Mouse (Mus musculus) midbrain, embryonic 13.5 days (tissue): ENCODE results near the gene Ssr3. TPM values are rescaled to one million over a fixed set of nuclear protein-coding genes. Genes with fewer than 3 reads are reported as not detected.
A peak's percentile ranks its signal among the peaks of the same experiment; 100 is the strongest.

Source experiments
- ATAC-seq: fragments of 200-750 bp; cut with Nextera tagmentation; 2 replicates; pipeline ENCODE4 v1.8.0; 2017; ENCODE audit warnings: mild to moderate bottlenecking, moderate TSS enrichment, moderate library complexity
- H3K27ac ChIP-seq: fragments of 300-500 bp; sonication (generic); 2 replicates; pipeline ENCODE4 v1.5.1; 2015; ENCODE audit warnings: inconsistent platforms, mild to moderate bottlenecking, moderate library complexity
- H3K27me3 ChIP-seq: fragments of 300-500 bp; sonication (generic); 2 replicates; pipeline ENCODE4 v1.6.1; 2015; ENCODE audit warnings: mild to moderate bottlenecking, inconsistent platforms
- H3K36me3 ChIP-seq: fragments of 300-500 bp; sonication (generic); 2 replicates; pipeline ENCODE4 v1.6.1; 2015; ENCODE audit warnings: mild to moderate bottlenecking, inconsistent platforms
- H3K4me1 ChIP-seq: fragments of 300-500 bp; sonication (generic); replicated peaks from 2 replicates; pipeline ENCODE4 v1.6.1; 2015; ENCODE audit warnings: inconsistent platforms
- H3K4me2 ChIP-seq: fragments of 300-500 bp; sonication (generic); replicated peaks from 2 replicates; pipeline ENCODE4 v1.6.1; 2015; ENCODE audit warnings: moderate library complexity, mild to moderate bottlenecking, inconsistent platforms
- H3K4me3 ChIP-seq: fragments of 300-500 bp; sonication (generic); replicated peaks from 2 replicates; pipeline ENCODE4 v1.5.1; 2015; ENCODE audit warnings: mild to moderate bottlenecking, inconsistent platforms
- H3K9ac ChIP-seq: fragments of 300-500 bp; sonication (generic); replicated peaks from 2 replicates; pipeline ENCODE4 v1.6.1; 2015; ENCODE audit warnings: mild to moderate bottlenecking, inconsistent platforms
- H3K9me3 ChIP-seq: fragments of 300-500 bp; sonication (generic); 2 replicates; pipeline ENCODE4 v1.6.1; 2016; ENCODE audit warnings: mild to moderate bottlenecking, inconsistent platforms
- WGBS: fragments of 180-500 bp; shearing (Covaris S2); methylation state at CpG from one replicate; pipeline ENCODE4 v1.1.7; 2015; 5-methylcytosine and 5-hydroxymethylcytosine counted together
- polyA plus RNA-seq: library from polyadenylated mRNA; unstranded; fragments of >200 nt; fragmentation: Nextera tagmentation; extraction: Ambion mirVana; gene quantifications from 2 replicates; pipeline ENCODE4 v1.2.1, GENCODE M21; 2015

The Ssr3 gene
- polyA plus RNA-seq: 171 and 177 TPM in 2 replicates

GRCm38 (mm10) chr3:65392421-65392817, at the start of gene Ssr3:
Gene Ssr3 (minus strand): TSS chr3:65392623.
- Histone ChIP-seq H3K4me1 (peaks cover 18% of the 10 kb centered on the region), H3K4me3 (peak within 1 kb of the TSS; percentile 89), H3K4me2 (peak within 1 kb of the TSS; percentile 74), H3K9ac (peak within 1 kb of the TSS; percentile 90), H3K36me3 (peaks cover 19% of the 10 kb centered on the region), H3K27me3 (no peaks in the 10 kb centered on the region), H3K9me3 (no peaks in the 10 kb centered on the region), H3K27ac (peak within 1 kb of the TSS; percentile 86)
- ATAC-seq: peak; percentile 100
- under 1% methylated on average over 36 of the region's 36 CpGs for WGBS

DNA sequence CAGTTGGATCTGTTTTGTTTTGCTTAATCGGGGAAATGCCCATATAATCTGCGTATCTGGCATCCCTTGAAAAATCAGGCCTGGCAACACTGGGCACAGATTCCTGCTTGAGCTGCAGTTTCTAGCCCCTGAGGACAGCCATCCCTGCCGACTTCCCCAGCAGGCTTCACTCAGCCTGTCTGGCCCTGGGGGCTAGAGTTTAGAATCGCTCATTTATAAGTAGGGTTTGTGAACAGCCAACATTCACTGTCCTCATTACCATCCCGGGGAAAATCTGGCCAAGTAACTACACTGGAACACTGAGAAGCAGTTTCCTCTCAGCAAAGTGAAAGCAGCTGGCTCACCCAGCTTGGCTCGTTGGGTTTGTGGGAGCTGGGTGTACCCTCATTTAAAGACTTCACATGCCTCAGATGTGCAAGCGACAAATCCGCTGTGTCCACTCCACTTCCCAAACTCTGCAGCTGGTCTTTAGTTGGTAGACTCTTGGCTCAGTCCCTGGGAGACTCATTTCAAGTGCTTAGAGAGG, 49.2 kb upstream of the Ssr3 start:
- Histone ChIP-seq H3K27ac (peak overlapping the region; percentile 65), H3K4me1 (peaks cover 14% of the 10 kb centered on the region), H3K9me3 (no peaks in the 10 kb centered on the region), H3K9ac (no peak overlapping the region), H3K36me3 (no peaks in the 10 kb centered on the region), H3K4me3 (no peak overlapping the region), H3K27me3 (no peaks in the 10 kb centered on the region), H3K4me2 (peak overlapping the region; percentile 17; the same call in 1 of the 2 replicates)
- ATAC-seq: peak; percentile 57
- 40% methylated on average over 8 of the region's 8 CpGs for WGBS

GRCm38 (mm10) chr3:65438511-65439228, 46.2 kb upstream of the Ssr3 start:
- ATAC-seq: no peak
- H3K4me2 ChIP-seq: no peak overlapping the region
- H3K36me3 ChIP-seq: no peaks in the 10 kb centered on the region
- no peak overlapping the region for H3K4me3 ChIP-seq
- no peak overlapping the region for H3K9ac ChIP-seq
- WGBS: 90% methylated on average over 7 of the region's 7 CpGs
- no peaks in the 10 kb centered on the region; the same call in 1 of the 2 replicates for H3K9me3 ChIP-seq
- H3K27ac ChIP-seq: no peak overlapping the region
- no peaks in the 10 kb centered on the region for H3K27me3 ChIP-seq
- H3K4me1 ChIP-seq: peaks cover 14% of the 10 kb centered on the region

DNA sequence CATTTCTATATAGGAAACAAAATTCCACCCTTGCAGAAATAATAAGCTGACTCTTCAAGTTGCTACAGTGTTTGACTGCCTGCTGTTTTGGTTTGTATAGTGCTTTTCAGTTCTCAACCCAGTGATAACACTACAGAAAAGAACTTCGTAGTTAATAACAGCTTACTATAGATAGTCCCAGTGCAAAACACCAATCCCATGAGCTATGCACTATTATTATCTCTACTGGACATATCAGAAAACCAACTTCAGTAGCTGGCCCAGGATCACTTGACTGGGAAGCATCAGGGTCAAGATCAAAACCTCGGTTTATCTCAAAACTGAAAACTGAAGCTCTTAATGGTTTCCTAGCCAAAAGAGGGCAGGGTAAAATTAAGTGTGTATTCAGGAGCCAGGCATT, 43.4 kb upstream of the Ssr3 start:
- H3K4me2 ChIP-seq: no peak overlapping the region
- no peaks in the 10 kb centered on the region; the same call in 1 of the 2 replicates for H3K9me3 ChIP-seq
- 73% methylated on average over 2 of the region's 2 CpGs for WGBS
- peaks cover 3% of the 10 kb centered on the region; the same call in 1 of the 2 replicates for H3K4me1 ChIP-seq
- H3K4me3 ChIP-seq: no peak overlapping the region
- no peaks in the 10 kb centered on the region for H3K36me3 ChIP-seq
- H3K27ac ChIP-seq: no peak overlapping the region
- no peak overlapping the region for H3K9ac ChIP-seq
- no peaks in the 10 kb centered on the region for H3K27me3 ChIP-seq
- no peak for ATAC-seq

DNA sequence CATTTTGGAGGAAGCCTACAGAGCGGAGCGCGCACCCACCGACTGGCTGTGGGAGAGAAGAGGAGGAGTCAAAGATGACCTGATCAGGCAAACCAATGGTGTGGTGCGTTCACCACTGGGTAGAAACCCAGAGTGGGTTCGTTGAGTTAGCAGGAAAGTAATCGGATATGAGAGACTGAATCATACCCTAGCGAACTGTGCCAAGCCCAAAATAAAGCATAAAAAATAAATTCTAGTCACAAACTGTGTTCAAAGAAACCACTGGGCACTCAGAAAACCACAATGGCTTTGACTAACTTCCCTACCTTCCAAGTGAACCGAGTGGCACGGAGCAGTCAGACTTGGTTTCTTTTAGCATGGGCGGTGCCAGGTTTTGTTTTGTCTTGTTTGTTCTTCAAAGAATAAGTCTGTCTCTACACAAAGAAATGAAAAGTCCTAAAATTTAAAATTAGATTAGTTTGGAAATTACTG, 42.7 kb upstream of the Ssr3 start:
- no peak overlapping the region for H3K4me2 ChIP-seq
- H3K9me3 ChIP-seq: no peaks in the 10 kb centered on the region; the same call in 1 of the 2 replicates
- no peaks in the 10 kb centered on the region for H3K4me1 ChIP-seq
- 87% methylated on average over 11 of the region's 11 CpGs for WGBS
- no peak overlapping the region for H3K9ac ChIP-seq
- no peak overlapping the region for H3K27ac ChIP-seq
- no peak for ATAC-seq
- H3K4me3 ChIP-seq: no peak overlapping the region
- H3K27me3 ChIP-seq: no peaks in the 10 kb centered on the region
- H3K36me3 ChIP-seq: no peaks in the 10 kb centered on the region

- H3K4me1 ChIP-seq: no peaks in the 10 kb centered on the region
- no peak overlapping the region for H3K9ac ChIP-seq
- no peaks in the 10 kb centered on the region for H3K36me3 ChIP-seq
- no peak overlapping the region for H3K27ac ChIP-seq
- H3K9me3 ChIP-seq: no peaks in the 10 kb centered on the region; the same call in 1 of the 2 replicates
- ATAC-seq: no peak
- H3K4me2 ChIP-seq: no peak overlapping the region
- H3K27me3 ChIP-seq: no peaks in the 10 kb centered on the region
- WGBS: 91% methylated on average over 5 of the region's 5 CpGs
- H3K4me3 ChIP-seq: no peak overlapping the region
Observed at GRCm38 (mm10) chr3:65432236-65432635, 39.8 kb upstream of the Ssr3 start.

- no peak overlapping the region for H3K4me3 ChIP-seq
- no peak overlapping the region for H3K9ac ChIP-seq
- H3K27me3 ChIP-seq: no peaks in the 10 kb centered on the region
- no peak overlapping the region for H3K4me2 ChIP-seq
- no peaks in the 10 kb centered on the region for H3K4me1 ChIP-seq
- no peaks in the 10 kb centered on the region for H3K9me3 ChIP-seq
- H3K36me3 ChIP-seq: no peaks in the 10 kb centered on the region
- H3K27ac ChIP-seq: no peak overlapping the region
- no peak for ATAC-seq
- 88% methylated on average over 3 of the region's 3 CpGs for WGBS
Observed at GRCm38 (mm10) chr3:65419706-65420105, 27.3 kb upstream of the Ssr3 start.

DNA sequence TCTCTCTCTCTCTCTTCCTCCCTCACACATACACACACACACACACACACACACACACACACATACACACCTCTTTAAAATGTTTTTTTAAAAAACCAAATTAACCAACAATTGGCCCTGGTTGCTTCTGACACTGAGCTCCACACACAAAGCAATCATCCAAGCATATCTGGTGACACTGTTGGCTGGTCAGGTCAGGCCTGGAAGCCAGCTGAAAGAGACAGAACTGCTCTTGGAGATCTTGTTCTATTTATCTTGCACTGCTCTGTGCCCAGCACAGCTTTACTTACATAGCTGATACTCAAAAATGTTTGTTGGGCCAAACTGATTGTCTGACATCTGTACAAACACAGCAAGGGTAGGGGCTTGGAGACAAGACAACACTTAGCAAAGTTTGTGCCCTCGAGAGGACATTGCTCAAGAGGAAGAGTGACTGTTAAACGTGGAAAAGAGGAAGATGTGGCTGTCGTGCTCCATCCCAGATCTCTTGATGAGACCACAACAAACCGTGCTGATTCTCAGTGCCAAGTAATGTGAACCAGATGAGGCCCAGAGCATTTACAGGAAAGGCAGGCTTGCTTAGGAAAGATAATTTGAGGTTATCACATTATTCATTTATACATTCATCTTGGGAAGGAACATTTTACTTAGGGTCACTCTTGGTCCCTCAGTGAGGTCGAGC, 25.6 kb upstream of the Ssr3 start:
- Histone ChIP-seq H3K4me3 (no peak overlapping the region), H3K4me1 (no peaks in the 10 kb centered on the region), H3K9me3 (no peaks in the 10 kb centered on the region), H3K4me2 (no peak overlapping the region), H3K36me3 (no peaks in the 10 kb centered on the region), H3K27ac (no peak overlapping the region), H3K9ac (no peak overlapping the region), H3K27me3 (no peaks in the 10 kb centered on the region)
- no peak for ATAC-seq
- WGBS: 84% methylated on average over 5 of the region's 5 CpGs

GRCm38 (mm10) chr3:65416571-65416970, 24.1 kb upstream of the Ssr3 start:
- Histone ChIP-seq H3K9ac (no peak overlapping the region), H3K27ac (no peak overlapping the region), H3K4me2 (no peak overlapping the region), H3K4me1 (no peaks in the 10 kb centered on the region), H3K27me3 (no peaks in the 10 kb centered on the region), H3K4me3 (no peak overlapping the region), H3K36me3 (no peaks in the 10 kb centered on the region), H3K9me3 (no peaks in the 10 kb centered on the region)
- ATAC-seq: no peak

GRCm38 (mm10) chr3:65407891-65408290, 15.5 kb upstream of the Ssr3 start:
- Histone ChIP-seq H3K4me2 (no peak overlapping the region), H3K9ac (no peak overlapping the region), H3K27me3 (no peaks in the 10 kb centered on the region), H3K27ac (no peak overlapping the region), H3K9me3 (no peaks in the 10 kb centered on the region), H3K36me3 (no peaks in the 10 kb centered on the region), H3K4me3 (no peak overlapping the region), H3K4me1 (no peaks in the 10 kb centered on the region)
- no peak for ATAC-seq

DNA sequence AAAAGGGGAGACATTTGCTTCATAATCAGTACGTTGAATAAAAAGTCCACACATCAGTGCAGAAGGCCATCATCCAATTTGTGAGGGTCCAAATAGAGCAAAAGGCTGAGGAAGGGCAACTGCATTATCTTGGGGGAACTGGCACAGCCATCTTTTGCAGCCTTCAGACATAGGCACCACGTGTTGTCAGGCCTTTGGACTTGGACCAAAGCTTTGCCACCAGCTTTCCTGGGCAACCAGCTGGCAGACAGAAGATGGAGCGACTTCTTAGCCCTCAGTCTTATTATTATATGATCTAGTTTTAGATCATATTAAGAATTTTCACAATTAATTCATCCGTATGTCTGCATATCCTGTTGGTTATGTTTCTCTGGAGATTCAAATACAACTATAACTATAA, 13.4 kb upstream of the Ssr3 start:
- H3K27ac ChIP-seq: no peak overlapping the region
- WGBS: 82% methylated on average over 4 of the region's 4 CpGs
- H3K4me3 ChIP-seq: no peak overlapping the region
- no peak overlapping the region for H3K9ac ChIP-seq
- ATAC-seq: no peak
- H3K4me2 ChIP-seq: no peak overlapping the region
- H3K4me1 ChIP-seq: no peaks in the 10 kb centered on the region
- H3K27me3 ChIP-seq: no peaks in the 10 kb centered on the region
- no peaks in the 10 kb centered on the region for H3K9me3 ChIP-seq
- H3K36me3 ChIP-seq: no peaks in the 10 kb centered on the region

DNA sequence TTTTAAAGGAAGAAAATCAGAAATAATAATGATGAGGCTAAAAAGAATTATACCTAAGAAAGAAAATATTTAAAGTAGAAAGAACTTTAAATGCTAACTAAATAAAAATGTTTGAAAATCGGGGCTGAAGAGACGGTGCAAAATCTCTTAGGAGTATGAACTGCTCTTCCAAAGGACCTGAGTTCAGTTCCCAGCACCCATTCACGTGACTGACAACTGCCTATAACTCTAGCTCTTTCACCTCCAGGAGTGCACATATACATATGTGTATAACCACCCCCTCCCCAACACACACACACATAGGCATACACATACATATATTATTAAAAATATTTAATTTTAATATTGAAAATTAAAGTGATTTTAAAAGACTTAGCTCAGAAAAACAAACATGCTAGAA, 5.1 kb upstream of the Ssr3 start:
- H3K27ac ChIP-seq: no peak overlapping the region
- WGBS: 87% methylated on average over 3 of the region's 3 CpGs
- no peak for ATAC-seq
- H3K27me3 ChIP-seq: no peaks in the 10 kb centered on the region
- no peak overlapping the region for H3K4me2 ChIP-seq
- H3K4me1 ChIP-seq: no peaks in the 10 kb centered on the region
- H3K4me3 ChIP-seq: no peak overlapping the region
- no peaks in the 10 kb centered on the region for H3K9me3 ChIP-seq
- no peaks in the 10 kb centered on the region for H3K36me3 ChIP-seq
- H3K9ac ChIP-seq: no peak overlapping the region
